Mouse (Mus musculus) embryonic facial prominence, embryonic 14.5 days (tissue): Measurements from ENCODE around the gene Fhod1. TPM values are rescaled to one million over a fixed set of nuclear protein-coding genes. Genes with fewer than 3 reads are reported as not detected.

Source experiments
- ATAC-seq: fragments of 200-750 bp; cut with Nextera tagmentation; 2 replicates; pipeline ENCODE4 v1.8.0; 2017; ENCODE audit warnings: low read depth, moderate number of reproducible peaks, moderate TSS enrichment
- DNase-seq: peaks from one replicate; pipeline ENCODE4 v3.0.0-alpha.2; 2015; ENCODE audit warnings: low spot score
- H3K27ac ChIP-seq: fragments of 300-500 bp; sonication (generic); replicated peaks from 2 replicates; pipeline ENCODE4 v1.5.1; 2014; ENCODE audit warnings: low read depth, mild to moderate bottlenecking, low read length, moderate library complexity
- H3K27me3 ChIP-seq: fragments of 300-500 bp; sonication (generic); replicated peaks from 2 replicates; pipeline ENCODE4 v1.6.1; 2014; ENCODE audit warnings: low read length; ENCODE audit not compliant: control insufficient read depth, insufficient read depth
- H3K36me3 ChIP-seq: fragments of 300-500 bp; sonication (generic); 2 replicates; pipeline ENCODE4 v1.6.1; 2014; ENCODE audit warnings: low read length, mixed read lengths; ENCODE audit not compliant: control insufficient read depth, insufficient read depth
- H3K4me1 ChIP-seq: fragments of 300-500 bp; sonication (generic); 2 replicates; pipeline ENCODE4 v1.6.1; 2014; ENCODE audit warnings: antibody characterized with exemption, low read length; ENCODE audit not compliant: control insufficient read depth, insufficient read depth
- H3K4me2 ChIP-seq: fragments of 300-500 bp; sonication (generic); 2 replicates; pipeline ENCODE4 v1.6.1; 2014; ENCODE audit warnings: low read depth, mild to moderate bottlenecking, low read length, moderate library complexity, mixed read lengths
- H3K4me3 ChIP-seq: fragments of 300-500 bp; sonication (generic); 2 replicates; pipeline ENCODE4 v1.5.1; 2014; ENCODE audit warnings: low read depth, mild to moderate bottlenecking, low read length
- H3K9ac ChIP-seq: fragments of 300-500 bp; sonication (generic); 2 replicates; pipeline ENCODE4 v1.6.1; 2014; ENCODE audit warnings: low read depth, mild to moderate bottlenecking, low read length, moderate library complexity, mixed read lengths
- H3K9me3 ChIP-seq: fragments of 300-500 bp; sonication (generic); 2 replicates; pipeline ENCODE4 v1.6.1; 2016; ENCODE audit warnings: low read length; ENCODE audit not compliant: control insufficient read depth
- WGBS: fragments of 180-500 bp; shearing (Covaris S2); extraction: QIAGEN DNeasy Blood & Tissue Kit; methylation state at CpG from one replicate; pipeline ENCODE4 v1.1.7; 2014; 5-methylcytosine and 5-hydroxymethylcytosine counted together
- polyA plus RNA-seq: library from polyadenylated mRNA; unstranded; fragments of >200 nt; fragmentation: Nextera tagmentation; extraction: Ambion mirVana; gene quantifications from 2 replicates; pipeline ENCODE4 v1.2.1, GENCODE M21; 2014

Gene Fhod1
- polyA plus RNA-seq: 2.4 and 2.7 TPM in 2 replicates

GRCm38 (mm10) chr8:105347428-105348221 is at the start of gene Fhod1:
Gene Fhod1, minus strand, starts transcription at chr8:105347953.
- Histone ChIP-seq H3K4me3 (peak within 1 kb of the TSS; percentile 51), H3K9me3 (no peaks in the 10 kb centered on the region), H3K27me3 (no peaks in the 10 kb centered on the region), H3K9ac (peak within 1 kb of the TSS; percentile 81), H3K27ac (peak within 1 kb of the TSS; percentile 79), H3K4me1 (peaks cover 24% of the 10 kb centered on the region), H3K4me2 (peak within 1 kb of the TSS; percentile 98), H3K36me3 (no peaks in the 10 kb centered on the region)
- DNase-seq (peak; percentile 98), ATAC-seq (peak; percentile 91)
- under 1% methylated on average over 35 of the region's 53 CpGs for WGBS

GRCm38 (mm10) chr8:105393915-105394314 is 46.2 kb upstream of the Fhod1 start:
- no peaks in the 10 kb centered on the region for H3K27me3 ChIP-seq
- 75% methylated on average over 7 of the region's 7 CpGs for WGBS
- H3K4me3 ChIP-seq: no peak overlapping the region
- no peak for ATAC-seq
- no peaks in the 10 kb centered on the region for H3K36me3 ChIP-seq
- no peak overlapping the region for H3K4me2 ChIP-seq
- no peaks in the 10 kb centered on the region for H3K4me1 ChIP-seq
- no peaks in the 10 kb centered on the region for H3K9me3 ChIP-seq
- DNase-seq: no peak
- no peak overlapping the region for H3K27ac ChIP-seq
- no peak overlapping the region for H3K9ac ChIP-seq

GRCm38 (mm10) chr8:105393089-105393787 is 45.5 kb upstream of the Fhod1 start:
- Histone ChIP-seq H3K36me3 (no peaks in the 10 kb centered on the region), H3K4me1 (no peaks in the 10 kb centered on the region), H3K4me2 (no peak overlapping the region), H3K9me3 (no peaks in the 10 kb centered on the region), H3K27me3 (no peaks in the 10 kb centered on the region), H3K27ac (no peak overlapping the region), H3K9ac (no peak overlapping the region), H3K4me3 (no peak overlapping the region)
- DNase-seq (no peak), ATAC-seq (no peak)
- WGBS: 82% methylated on average over 12 of the region's 12 CpGs

- 0 out of 2 replicates have a peak, but pooled peaks cover 3% of the 10 kb centered on the region for H3K4me1 ChIP-seq
- H3K9ac ChIP-seq: no peak overlapping the region
- no peaks in the 10 kb centered on the region for H3K36me3 ChIP-seq
- no peak for ATAC-seq
- no peak for DNase-seq
- no peak overlapping the region for H3K4me3 ChIP-seq
- no peak overlapping the region for H3K27ac ChIP-seq
- H3K9me3 ChIP-seq: no peaks in the 10 kb centered on the region
- no peaks in the 10 kb centered on the region for H3K27me3 ChIP-seq
- H3K4me2 ChIP-seq: no peak overlapping the region
- WGBS: 78% methylated on average over 6 of the region's 6 CpGs
These were observed 41.3 kb upstream of the Fhod1 start for GRCm38 (mm10) chr8:105389096-105389495.

- DNase-seq: peak; percentile 43
- Histone ChIP-seq H3K9ac (no peak overlapping the region), H3K4me1 (0 out of 2 replicates have a peak, but pooled peaks cover 3% of the 10 kb centered on the region), H3K27ac (no peak overlapping the region), H3K36me3 (no peaks in the 10 kb centered on the region), H3K9me3 (no peaks in the 10 kb centered on the region), H3K4me2 (no peak overlapping the region), H3K4me3 (no peak overlapping the region), H3K27me3 (no peaks in the 10 kb centered on the region)
- 63% methylated on average over 1 of the region's 1 CpGs for WGBS
- no peak for ATAC-seq
These were observed 39.4 kb upstream of the Fhod1 start for GRCm38 (mm10) chr8:105387151-105387550.

GRCm38 (mm10) chr8:105384070-105384469 is 36.3 kb upstream of the Fhod1 start:
- Histone ChIP-seq H3K4me2 (no peak overlapping the region), H3K27me3 (no peaks in the 10 kb centered on the region), H3K9ac (no peak overlapping the region), H3K9me3 (no peaks in the 10 kb centered on the region), H3K4me3 (no peak overlapping the region), H3K36me3 (no peaks in the 10 kb centered on the region), H3K27ac (no peak overlapping the region), H3K4me1 (peaks cover 8% of the 10 kb centered on the region; the same call in 1 of the 2 replicates)
- 94% methylated on average over 2 of the region's 2 CpGs for WGBS
- DNase-seq (no peak), ATAC-seq (no peak)

GRCm38 (mm10) chr8:105380308-105380707 is 32.6 kb upstream of the Fhod1 start:
- no peak for ATAC-seq
- Histone ChIP-seq H3K4me2 (no peak overlapping the region), H3K4me3 (no peak overlapping the region), H3K9ac (no peak overlapping the region; the same call in 1 of the 2 replicates), H3K27ac (no peak overlapping the region), H3K9me3 (no peaks in the 10 kb centered on the region), H3K27me3 (no peaks in the 10 kb centered on the region), H3K36me3 (no peaks in the 10 kb centered on the region), H3K4me1 (peaks cover 12% of the 10 kb centered on the region)
- WGBS: 77% methylated on average over 11 of the region's 12 CpGs
- DNase-seq: no peak

GRCm38 (mm10) chr8:105378673-105379072 is 30.9 kb upstream of the Fhod1 start:
- 48% methylated on average over 18 of the region's 19 CpGs for WGBS
- H3K9ac ChIP-seq: no peak overlapping the region

More at GRCm38 (mm10) chr8:105378673-105379072, 30.9 kb upstream of the Fhod1 start:
- peak; percentile 58 for DNase-seq
- no peaks in the 10 kb centered on the region for H3K27me3 ChIP-seq
- H3K4me1 ChIP-seq: peaks cover 12% of the 10 kb centered on the region
- peak; percentile 53 for ATAC-seq
- H3K4me2 ChIP-seq: no peak overlapping the region
- peak overlapping the region; percentile 29; the same call in 1 of the 2 replicates for H3K27ac ChIP-seq
- H3K4me3 ChIP-seq: no peak overlapping the region
- H3K36me3 ChIP-seq: no peaks in the 10 kb centered on the region
- H3K9me3 ChIP-seq: no peaks in the 10 kb centered on the region
